Mouse (Mus musculus) heart, postnatal 0 days (tissue): ENCODE measurements around the gene Myoc.

Experiments used
- CTCF ChIP-seq: IDR thresholded peaks from 2 replicates; pipeline ENCODE4 v1.5.1; 2016; ENCODE audit warnings: antibody characterized with exemption, control low read depth, low read depth
- EP300 ChIP-seq: IDR thresholded peaks from 2 replicates; pipeline ENCODE4 v1.6.1; 2016; ENCODE audit warnings: antibody characterized with exemption, low read depth

DNA sequence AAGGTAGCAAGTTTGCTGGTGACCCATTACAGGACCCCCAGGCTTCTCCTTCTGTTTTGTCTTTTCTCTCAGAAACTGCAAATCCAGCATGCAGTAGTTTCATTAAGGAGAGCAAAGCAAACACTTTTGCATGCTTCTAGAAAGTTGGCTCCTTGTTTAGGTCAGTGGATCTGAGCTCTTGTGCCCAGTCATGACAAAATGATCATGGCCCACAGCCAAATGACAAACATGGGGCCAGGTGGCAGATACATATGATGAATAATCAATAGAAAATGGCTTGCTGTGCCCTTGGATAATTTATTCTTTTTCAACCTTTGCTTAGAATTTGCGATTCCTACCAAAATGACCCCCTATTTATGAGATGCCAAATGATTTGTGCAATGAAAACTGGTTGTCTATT is 906 bp downstream of the Myoc start:
- TF ChIP-seq CTCF: no peak
- no peak for TF ChIP-seq EP300
